Mouse (Mus musculus): Measurements from ENCODE around the gene Flt1.

Flt1 gene

DNA sequence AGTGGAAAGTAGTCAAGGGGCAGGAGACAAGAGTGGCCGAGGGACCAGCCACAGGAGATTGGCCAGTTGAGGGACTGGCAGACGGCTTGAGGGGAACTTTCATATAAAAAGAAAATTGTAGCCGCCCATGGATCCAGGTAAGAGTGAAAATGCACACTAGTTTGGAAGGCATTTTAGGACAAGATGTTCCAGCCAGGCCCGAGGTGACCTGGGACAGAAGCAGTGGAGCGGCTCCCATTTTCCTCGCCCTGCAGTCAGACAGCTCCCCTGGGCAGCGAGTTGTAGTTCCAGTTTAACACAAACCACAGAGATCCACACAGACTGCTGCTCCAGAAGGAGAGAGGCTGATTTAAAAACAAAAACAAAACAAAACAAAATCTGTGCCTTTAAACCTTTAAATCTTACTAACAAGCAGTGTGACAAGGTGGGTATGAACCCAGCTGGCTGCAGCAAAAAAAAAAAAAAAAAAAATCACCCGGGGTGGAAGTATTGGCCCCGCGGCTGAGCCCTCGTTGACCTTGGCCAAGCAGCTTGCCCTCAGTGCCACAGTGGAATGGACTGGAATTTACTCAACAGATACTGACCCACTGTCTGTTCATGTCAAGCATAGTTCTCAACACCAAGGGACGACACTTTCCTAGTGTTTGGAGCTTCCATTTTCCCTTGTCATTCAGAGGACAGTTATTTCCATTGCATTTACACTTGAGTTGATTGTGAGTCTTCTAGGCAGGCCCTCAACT is 176.6 kb downstream of the Flt1 start:
- ChIA-PET POLR2A (interaction anchor here in 3 of 4 experiments (0.6 to 2.1 kb wide), 6 partner anchors 14 to 117 kb away, joined by 3 to 8 read pairs (median 4); no protein-coding TSS in a partner anchor), CTCF (interaction anchor here in 1 of 4 experiments (0.6 to 1.5 kb wide), 3 partner anchors 15 to 521 kb away, joined by 3 to 4 read pairs (median 3); no protein-coding TSS in a partner anchor)

DNA sequence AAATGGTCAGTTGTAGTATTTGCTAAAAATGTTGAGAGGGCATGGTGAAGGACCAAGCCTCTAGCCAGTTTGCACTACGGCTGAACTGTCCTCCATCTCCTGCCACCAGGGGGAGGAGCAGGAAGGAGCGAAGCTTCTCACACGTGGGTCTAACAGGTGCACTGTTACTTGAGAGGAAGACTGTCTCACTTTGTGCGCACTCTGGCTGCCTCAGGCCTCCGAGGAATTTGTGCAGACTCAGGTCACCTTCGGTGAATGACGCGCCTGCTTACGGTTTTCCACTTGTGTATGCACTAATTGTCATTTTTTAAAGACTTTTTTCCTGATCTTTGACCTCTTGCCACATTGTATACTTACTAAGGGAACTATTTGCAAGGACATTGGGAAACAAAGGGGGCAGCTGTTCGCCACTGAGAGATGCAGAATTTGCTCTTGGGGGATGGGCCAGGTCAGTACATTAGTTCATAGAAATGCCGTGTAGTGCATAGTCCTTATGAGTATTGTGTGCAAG is 180.0 kb downstream of the Flt1 start:
- CTCF ChIA-PET, result interaction anchor here (0.6 to 1.3 kb wide), 16 partner anchors 9 to 361 kb away, joined by 3 to 9 read pairs (median 4); no protein-coding TSS in a partner anchor
- POLR2A ChIA-PET, result interaction anchor here in 3 of 4 experiments (0.5 to 2.1 kb wide), 9 partner anchors 9 to 1067 kb away, joined by 3 to 7 read pairs (median 3); no protein-coding TSS in a partner anchor

DNA sequence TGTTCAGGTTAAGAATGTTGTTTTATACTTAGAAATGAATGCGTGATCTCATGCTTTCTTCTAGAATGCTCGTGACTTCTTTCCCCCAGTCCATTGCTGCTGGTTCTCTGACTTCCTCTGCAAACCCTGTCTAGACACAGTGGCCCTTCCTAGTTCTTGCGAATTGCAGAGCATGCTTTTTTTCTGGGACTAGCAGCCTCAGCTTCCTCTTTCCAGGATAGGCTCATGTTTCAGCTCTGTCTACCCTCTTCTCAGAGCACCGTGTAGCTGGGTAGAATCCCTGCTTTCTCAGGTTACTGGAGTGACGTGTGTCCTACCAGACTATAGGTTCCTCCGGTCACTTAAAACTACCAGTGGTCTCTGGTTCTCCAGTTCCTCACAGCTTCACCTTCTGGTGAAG is 183.5 kb downstream of the Flt1 start:
- ChIA-PET POLR2A (interaction anchor here in 1 of 4 experiments (1.1 kb wide), 1 partner anchor 99 kb away, joined by 3 read pairs; no protein-coding TSS in a partner anchor), CTCF (interaction anchor here in 1 of 4 experiments (0.8 kb wide), 1 partner anchor 36 kb away, joined by 3 read pairs; no protein-coding TSS in a partner anchor)

DNA sequence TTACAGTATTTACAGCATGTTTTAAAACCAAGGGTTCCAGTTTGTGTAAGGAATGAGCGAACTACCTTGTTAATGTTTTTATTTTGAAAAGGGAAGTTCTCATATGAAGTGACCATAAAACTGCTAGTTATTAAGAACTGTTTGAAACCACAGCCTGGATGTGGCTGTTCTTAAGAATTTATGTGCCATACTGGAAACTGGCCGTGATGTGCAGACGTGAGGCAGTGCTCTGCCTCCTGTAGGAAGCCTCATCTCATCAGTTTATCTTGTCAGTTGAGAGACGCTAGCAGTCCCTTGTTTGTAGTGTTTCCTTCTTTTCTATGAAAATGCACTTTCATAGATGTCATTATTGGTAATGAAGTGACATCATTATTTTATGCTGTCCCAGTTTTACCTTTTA is 186.0 kb downstream of the Flt1 start:
- ChIA-PET CTCF (interaction anchor here in 1 of 4 experiments (0.6 kb wide), 1 partner anchor 288 kb away, joined by 4 read pairs; no protein-coding TSS in a partner anchor), POLR2A (interaction anchor here in 1 of 4 experiments (0.6 kb wide), 1 partner anchor 93 kb away, joined by 3 read pairs; no protein-coding TSS in a partner anchor)

DNA sequence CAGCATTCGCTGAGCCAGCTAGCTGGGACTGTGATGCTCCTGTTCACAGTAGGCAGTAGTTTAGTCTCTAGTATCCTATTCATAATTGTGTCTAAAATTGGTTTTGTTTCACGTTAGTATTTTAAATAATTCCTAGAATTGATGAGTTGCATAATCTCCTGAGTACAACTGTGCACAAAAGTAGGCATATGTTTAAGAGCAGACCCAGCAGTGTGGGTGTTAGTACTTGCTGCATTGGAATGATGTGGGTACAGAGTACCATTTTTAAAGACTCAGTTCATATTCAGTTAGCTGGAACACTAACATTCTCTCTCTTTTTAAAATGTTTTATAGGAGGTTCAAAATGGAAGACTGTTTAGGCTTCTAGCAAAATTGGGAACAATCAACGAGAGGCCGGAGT is 186.4 kb downstream of the Flt1 start:
- CTCF ChIA-PET, result no interaction called here

DNA sequence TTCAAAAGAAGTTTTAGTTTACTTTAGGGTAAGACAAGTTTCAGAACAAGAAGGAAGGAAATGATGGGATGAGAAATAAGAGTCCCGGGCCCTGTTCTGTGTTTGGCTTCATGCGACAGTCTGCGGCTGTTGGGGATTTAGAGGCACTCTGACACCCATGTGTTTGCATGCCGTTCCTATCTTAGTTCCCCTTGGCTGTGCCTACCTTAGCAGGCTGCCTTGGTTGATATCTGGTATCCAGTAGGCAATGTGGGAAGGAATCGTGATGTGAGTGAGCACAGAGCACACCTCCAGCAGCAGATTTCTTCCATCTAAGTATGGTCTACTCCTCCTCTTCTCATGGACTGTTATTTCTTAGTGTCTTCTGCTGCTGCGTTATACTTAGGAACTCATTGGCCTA is 193.8 kb downstream of the Flt1 start:
- POLR2A ChIA-PET, result interaction anchor here in 1 of 4 experiments (0.6 kb wide), 1 partner anchor 20 kb away, joined by 4 read pairs; no protein-coding TSS in a partner anchor
- CTCF ChIA-PET, result interaction anchor here in 1 of 4 experiments (0.6 kb wide), 1 partner anchor 138 kb away, joined by 5 read pairs; no protein-coding TSS in a partner anchor

More for the DNA sequence above, 186.4 kb downstream of the Flt1 start:
- POLR2A ChIA-PET, result interaction anchor here in 1 of 4 experiments (0.6 kb wide), 1 partner anchor 93 kb away, joined by 3 read pairs; no protein-coding TSS in a partner anchor

DNA sequence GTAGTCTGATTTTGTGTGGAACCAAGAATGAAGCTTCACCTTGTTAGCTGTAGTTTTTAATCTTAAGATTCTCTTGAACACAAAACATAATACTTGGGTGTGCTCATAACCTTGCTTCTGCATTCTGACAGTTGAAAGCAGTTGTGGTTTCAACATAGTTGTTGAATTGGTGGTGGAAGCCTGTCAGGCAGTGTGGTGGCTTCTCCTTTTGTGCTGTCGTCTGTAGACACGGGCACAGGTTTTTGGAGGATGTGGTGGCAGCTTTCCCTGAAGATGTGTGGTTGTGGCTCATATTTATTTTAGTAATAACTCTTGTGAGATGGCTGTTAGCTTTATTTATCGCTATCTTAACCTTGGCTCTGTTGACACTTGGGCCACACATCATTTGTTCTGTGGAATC is 198.0 kb downstream of the Flt1 start:
- CTCF ChIA-PET, result interaction anchor here in 1 of 4 experiments (0.6 kb wide), 1 partner anchor 301 kb away, joined by 4 read pairs; no protein-coding TSS in a partner anchor
- POLR2A ChIA-PET, result interaction anchor here in 1 of 4 experiments (1.6 kb wide), 1 partner anchor 11 kb away, joined by 3 read pairs; no protein-coding TSS in a partner anchor

DNA sequence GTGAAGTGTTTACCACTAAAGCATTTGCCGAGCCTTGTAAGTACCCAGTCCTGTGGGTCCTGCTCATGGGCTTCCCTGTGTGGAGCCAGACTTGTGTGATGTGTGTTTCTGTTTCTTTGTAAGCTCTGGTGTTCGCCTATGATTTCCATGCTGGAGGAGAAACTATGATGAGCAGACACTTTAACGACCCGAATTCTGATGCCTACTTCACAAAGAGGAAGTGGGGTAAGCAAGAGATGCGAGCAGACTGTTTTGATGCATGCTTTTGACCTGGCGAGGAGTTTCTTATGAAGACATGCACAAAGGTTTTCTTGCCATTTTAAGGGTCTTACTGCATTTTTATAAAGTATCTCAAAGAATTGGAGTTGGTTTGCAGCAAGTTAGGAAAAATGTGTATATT is 198.8 kb downstream of the Flt1 start:
- ChIA-PET CTCF (no interaction called here), POLR2A (interaction anchor here in 1 of 4 experiments (1.2 kb wide), 1 partner anchor 24 kb away, joined by 3 read pairs; no protein-coding TSS in a partner anchor)
